Mouse (Mus musculus) embryonic facial prominence, embryonic 13.5 days (tissue): ENCODE data around the gene Mrpl4. TPM values are rescaled to one million over a fixed set of nuclear protein-coding genes. Genes with fewer than 3 reads are reported as not detected.

Source experiments
- microRNA counts: library from miRNA; unstranded; fragments of <30 nt; microRNA quantifications from one replicate; lab custom pipeline; 2016
- microRNA-seq: library from miRNA; unstranded; fragments of <30 nt; microRNA quantifications from one replicate; pipeline ENCODE4, GENCODE M21; 2016
- polyA plus RNA-seq: library from polyadenylated mRNA; unstranded; fragments of >200 nt; fragmentation: Nextera tagmentation; extraction: Ambion mirVana; gene quantifications from 2 replicates; pipeline ENCODE4 v1.2.1, GENCODE M21; 2015

Mrpl4 gene
- polyA plus RNA-seq, 1 experiment from 2014 or later, result 142 TPM

MicroRNAs within 50 kb of the gene (microRNA counts, 519-probe panel; counts per million panel counts)
- microRNA mmu-miR-1900 (lab: Ali Mortazavi, UCI), result 3,347 counts per million, percentile 76 among the panel's probes with 10 or more counts

Small RNAs within 50 kb of the gene (microRNA-seq; reads per million reads assigned to microRNA genes)
- not detected for gene Mir1900

Other genes starting within 250 kb of the Mrpl4 start
- gene Col5a3, start 187.7 kb upstream of the Mrpl4 start, polyA plus RNA-seq, result 0.72 and 0.80 TPM in 2 replicates
- gene Rdh8, start 184.2 kb upstream of the Mrpl4 start, polyA plus RNA-seq, result not detected in 2 replicates
- gene A230050P20Rik, start 134.1 kb upstream of the Mrpl4 start, polyA plus RNA-seq, result 7.5 and 9.1 TPM in 2 replicates
- 3.6 and 5.4 TPM in 2 replicates for gene Angptl6, start 123.0 kb upstream of the Mrpl4 start, polyA plus RNA-seq
- 86.2 and 87.6 TPM in 2 replicates for gene Ppan, start 114.6 kb upstream of the Mrpl4 start, polyA plus RNA-seq
- 292 and 343 TPM in 2 replicates for gene Eif3g, start 104.1 kb upstream of the Mrpl4 start, polyA plus RNA-seq
- gene Dnmt1, start 42.9 kb upstream of the Mrpl4 start, polyA plus RNA-seq, result 102 and 109 TPM in 2 replicates
- 67.8 and 71.5 TPM in 2 replicates for gene S1pr2, start 26.0 kb upstream of the Mrpl4 start, polyA plus RNA-seq
- 13.4 and 15.4 TPM in 2 replicates for gene Icam1, start 13.2 kb downstream of the Mrpl4 start, polyA plus RNA-seq
- gene Icam4, start 26.6 kb downstream of the Mrpl4 start, polyA plus RNA-seq, result 0.27 and 2.6 TPM in 2 replicates
- gene Icam5, start 29.3 kb downstream of the Mrpl4 start, polyA plus RNA-seq, result 0.13 and 0.21 TPM in 2 replicates
- gene Zglp1, start 64.4 kb downstream of the Mrpl4 start, polyA plus RNA-seq, result 1.3 TPM in 1 of 2 replicates, not detected in the other
- gene Gm49373, start 70.4 kb downstream of the Mrpl4 start, polyA plus RNA-seq, result 0.79 and 1.0 TPM in 2 replicates
- 60.0 and 60.2 TPM in 2 replicates for gene Fdx1l, start 70.9 kb downstream of the Mrpl4 start, polyA plus RNA-seq
- 2.3 and 2.4 TPM in 2 replicates for gene Gm38431, start 89.3 kb downstream of the Mrpl4 start, polyA plus RNA-seq
- 57.7 and 61.0 TPM in 2 replicates for gene Raver1, start 89.3 kb downstream of the Mrpl4 start, polyA plus RNA-seq
- gene Tyk2, start 128.5 kb downstream of the Mrpl4 start, polyA plus RNA-seq, result 14.1 and 14.4 TPM in 2 replicates
- 328 and 359 TPM in 2 replicates for gene Cdc37, start 147.2 kb downstream of the Mrpl4 start, polyA plus RNA-seq
- gene Pde4a, start 163.0 kb downstream of the Mrpl4 start, polyA plus RNA-seq, result 4.9 and 6.1 TPM in 2 replicates
- gene Keap1, start 236.6 kb downstream of the Mrpl4 start, polyA plus RNA-seq, result 65.2 and 70.7 TPM in 2 replicates
- 0.21 and 0.58 TPM in 2 replicates for gene S1pr5, start 245.7 kb downstream of the Mrpl4 start, polyA plus RNA-seq